ENCODE assay signal across 21 mouse cellular contexts in genomic region chr13:113023274-113024143, GRCm38 (mm10). TPM values are rescaled to one million over a fixed set of nuclear protein-coding genes. Genes with fewer than 3 reads are reported as not detected.
A peak's percentile ranks its signal among the peaks of the same experiment; 100 is the strongest.
DNase-seq lines count a peak whose midpoint lies in the region; ATAC-seq and TF ChIP-seq lines count a peak whose summit lies in the region.
"Had no signal": no experiment of that assay in that cellular context is flagged by ENCODE, and none has a peak within 500 bp of the region (broad histone marks: within the 10 kb centered on the region; RNA-seq: fewer than 3 reads in every experiment).

No protein-coding gene starts in this region.

- WGBS in liver, adult 2 months, result 71% methylated on average over 17 of the region's 17 CpGs
- WGBS in liver, embryonic 12.5 days (ENCODE audit: insufficient replicate concordance), result 61% methylated on average over 17 of the region's 17 CpGs

- peak; percentile 52 for DNase-seq in liver, adult 2 months (ENCODE audit: extremely low read depth, low read depth, low spot score)
- DNase-seq in thymus, postnatal 25 days, result peak; percentile 57
- DNase-seq in left cerebral cortex, postnatal 14 days (ENCODE audit: low spot score in 2 of 2), result no peak
- DNase-seq in testis, postnatal 14 days (ENCODE audit: low spot score), result no peak
- no peak for DNase-seq in adrenal gland, adult (ENCODE audit: inconsistent age in 2 of 2, low spot score in 1 of 2)
- DNase-seq: adrenal gland, postnatal 14 days; cerebellum, postnatal 14 days; gastrocnemius, postnatal 36 days had no signal

- peaks cover 8% of the 10 kb centered on the region for H3K4me1 ChIP-seq in liver, adult 2 months (ENCODE audit: control insufficient read depth, insufficient read depth, low read length)
- H3K4me1 ChIP-seq in liver, embryonic 12.5 days, result 0 out of 2 replicates have a peak, but pooled peaks cover 3% of the 10 kb centered on the region
- H3K4me1 ChIP-seq: embryonic facial prominence, embryonic 13.5 days; neural tube, embryonic 15.5 days had no signal

- no peak overlapping the region for H3K4me3 ChIP-seq in liver, adult 2 months (ENCODE audit: insufficient read depth, low read depth, low read length)
- no peak overlapping the region for H3K4me3 ChIP-seq in liver, embryonic 12.5 days
- H3K4me3 ChIP-seq: embryonic facial prominence, embryonic 13.5 days; forebrain, embryonic 10.5 days; kidney, embryonic 15.5 days; neural tube, embryonic 15.5 days had no signal

- ATAC-seq in liver, embryonic 12.5 days, result no peak
- peak; percentile 75 for ATAC-seq in CD4-positive, CD25-positive, alpha-beta regulatory T cell, adult 4 months
- peak; percentile 50 for ATAC-seq in megakaryocyte progenitor cell, adult 5-6 weeks (replicated peaks; ENCODE audit: poor library complexity)
- ATAC-seq: hindbrain, embryonic 16.5 days had no signal

- intact Hi-C loops in left cerebral cortex, postnatal 14 days (cut with DNase I), result no loop called here

- H3K9ac ChIP-seq in liver, adult 2 months (ENCODE audit: low read depth, low read length), result no peak overlapping the region
- H3K9ac ChIP-seq in liver, embryonic 12.5 days, result no peak overlapping the region
- H3K9ac ChIP-seq: embryonic facial prominence, embryonic 13.5 days; kidney, embryonic 15.5 days; neural tube, embryonic 15.5 days had no signal

- no peaks in the 10 kb centered on the region for H3K27me3 ChIP-seq in liver, adult 2 months (ENCODE audit: control insufficient read depth, insufficient read depth, low read length)
- peaks cover 24% of the 10 kb centered on the region for H3K27me3 ChIP-seq in liver, embryonic 12.5 days (replicated peaks)

- H3K79me2 ChIP-seq in liver, adult 2 months (ENCODE audit: control insufficient read depth, insufficient read depth, low read length), result no peaks in the 10 kb centered on the region

- no peak overlapping the region for H3K4me2 ChIP-seq in liver, embryonic 12.5 days
- H3K4me2 ChIP-seq: embryonic facial prominence, embryonic 13.5 days; kidney, embryonic 15.5 days; liver, embryonic 11.5 days; neural tube, embryonic 15.5 days had no signal

- no peaks in the 10 kb centered on the region for H3K36me3 ChIP-seq in liver, adult 2 months (ENCODE audit: control insufficient read depth, insufficient read depth, low read length)
- H3K36me3 ChIP-seq in liver, embryonic 12.5 days, result no peaks in the 10 kb centered on the region
- H3K36me3 ChIP-seq: embryonic facial prominence, embryonic 13.5 days; forebrain, embryonic 10.5 days; kidney, embryonic 15.5 days; neural tube, embryonic 15.5 days had no signal

- H3K9me3 ChIP-seq in liver, embryonic 12.5 days (replicated peaks), result no peaks in the 10 kb centered on the region
- H3K9me3 ChIP-seq: embryonic facial prominence, embryonic 13.5 days; forebrain, embryonic 10.5 days; kidney, embryonic 15.5 days; neural tube, embryonic 15.5 days had no signal

- no peak for TF ChIP-seq POLR2A in liver, adult 2 months (IDR thresholded peaks at IDR 0.05; ENCODE audit: extremely low read depth, insufficient read depth, low read length)

- no peak for TF ChIP-seq CTCF in liver, adult 2 months (IDR thresholded peaks at IDR 0.05; ENCODE audit: low read depth, low read length)

- H3K27ac ChIP-seq in liver, adult 2 months (replicated peaks; ENCODE audit: insufficient read depth, low read depth, low read length), result peak overlapping the region; percentile 36
- H3K27ac ChIP-seq in liver, embryonic 12.5 days, result no peak overlapping the region
- H3K27ac ChIP-seq: embryonic facial prominence, embryonic 13.5 days; forebrain, embryonic 10.5 days; kidney, embryonic 15.5 days; neural tube, embryonic 15.5 days had no signal

RNA-seq across cellular contexts. Expression of gene Cdc20b, which starts 11.4 kb away (rescaled TPM):
- total RNA-seq in liver, adult 2 months (2014; rRNA removed), result not detected in 2 replicates
- polyA plus RNA-seq in liver, adult 2 months (2012; rRNA removed), result not detected in 2 replicates
- not detected in 2 replicates for polyA plus RNA-seq in liver, embryonic 12.5 days (2016; fragmentation: Nextera tagmentation; extraction: Ambion mirVana)
- polyA plus RNA-seq in CD4-positive, CD25-positive, alpha-beta regulatory T cell, adult 4 months (2017; shearing (Covaris generic)), result not detected
- not detected in 2 replicates for total RNA-seq in megakaryocyte progenitor cell, adult 5-6 weeks (2015)
- not detected in 2 replicates for total RNA-seq in megakaryocyte progenitor cell, adult 5-6 weeks (2017)
- not detected for total RNA-seq in left cerebral cortex, postnatal 14 days (2021)
- total RNA-seq: adrenal gland, postnatal 14 days; gastrocnemius, postnatal 36 days; left cerebral cortex, postnatal 10 days; megakaryocyte, adult 5-6 weeks had no signal
- polyA plus RNA-seq: heart, postnatal 0 days; kidney, embryonic 15.5 days; liver, embryonic 11.5 days; neural tube, embryonic 15.5 days had no signal

RNA-seq across cellular contexts. Expression of gene Gpx8, which starts 22.7 kb away (rescaled TPM):
- total RNA-seq in liver, adult 2 months (2014; rRNA removed), result 2.7 and 2.8 TPM in 2 replicates
- 0.20 and 0.22 TPM in 2 replicates for polyA plus RNA-seq in liver, adult 2 months (2012; rRNA removed)
- polyA plus RNA-seq in liver, embryonic 12.5 days (2016; fragmentation: Nextera tagmentation; extraction: Ambion mirVana), result 17.3 and 17.5 TPM in 2 replicates
- not detected for polyA plus RNA-seq in CD4-positive, CD25-positive, alpha-beta regulatory T cell, adult 4 months (2017; shearing (Covaris generic))
- not detected in 2 replicates for total RNA-seq in megakaryocyte progenitor cell, adult 5-6 weeks (2015)
- not detected in 2 replicates for total RNA-seq in megakaryocyte progenitor cell, adult 5-6 weeks (2017)
- 10 to 100 TPM; 12.5 to 14.1 TPM for total RNA-seq in left cerebral cortex, postnatal 14 days (2021)

RNA-seq across cellular contexts. Expression of gene Mcidas, which starts 29.9 kb away (rescaled TPM):
- not detected in 2 replicates for total RNA-seq in liver, adult 2 months (2014; rRNA removed)
- not detected in 2 replicates for polyA plus RNA-seq in liver, adult 2 months (2012; rRNA removed)
- polyA plus RNA-seq in liver, embryonic 12.5 days (2016; fragmentation: Nextera tagmentation; extraction: Ambion mirVana), result not detected in 2 replicates
- polyA plus RNA-seq in CD4-positive, CD25-positive, alpha-beta regulatory T cell, adult 4 months (2017; shearing (Covaris generic)), result under 1 TPM in 1 of 2 experiments, not detected in 1; 0.13 TPM
- not detected in 2 replicates for total RNA-seq in megakaryocyte progenitor cell, adult 5-6 weeks (2015)
- total RNA-seq in megakaryocyte progenitor cell, adult 5-6 weeks (2017), result not detected in 2 replicates
- total RNA-seq in left cerebral cortex, postnatal 14 days (2021), result under 1 TPM; 0.20 to 0.36 TPM
- total RNA-seq: adrenal gland, postnatal 14 days; gastrocnemius, postnatal 36 days; megakaryocyte, adult 5-6 weeks had no signal
- polyA plus RNA-seq: heart, postnatal 0 days; kidney, embryonic 15.5 days; liver, embryonic 11.5 days; spleen, adult 2 months had no signal

RNA-seq across cellular contexts. Expression of gene Ccno, which starts 35.9 kb away (rescaled TPM):
- total RNA-seq in liver, adult 2 months (2014; rRNA removed), result 0.20 and 0.65 TPM in 2 replicates
- polyA plus RNA-seq in liver, adult 2 months (2012; rRNA removed), result 0.70 and 1.7 TPM in 2 replicates
- polyA plus RNA-seq in liver, embryonic 12.5 days (2016; fragmentation: Nextera tagmentation; extraction: Ambion mirVana), result 0.11 and 0.22 TPM in 2 replicates
- polyA plus RNA-seq in CD4-positive, CD25-positive, alpha-beta regulatory T cell, adult 4 months (2017; shearing (Covaris generic)), result not detected
- 1.5 and 2.1 TPM in 2 replicates for total RNA-seq in megakaryocyte progenitor cell, adult 5-6 weeks (2015)
- total RNA-seq in megakaryocyte progenitor cell, adult 5-6 weeks (2017), result 1.4 and 1.6 TPM in 2 replicates
- 1 to 10 TPM; 1.1 to 2.1 TPM for total RNA-seq in left cerebral cortex, postnatal 14 days (2021)
- total RNA-seq: gastrocnemius, postnatal 36 days had no signal

Comparison
In these comparisons a context has a peak if more than half of its experiments do, and no peak if none do; other contexts are left out.
1. DNase-seq: peak in liver, adult 2 months (single experiment) and thymus, postnatal 25 days (single experiment); none in left cerebral cortex, postnatal 14 days (0 of 2), testis, postnatal 14 days (single experiment) and adrenal gland, adult (0 of 2).